Mouse (Mus musculus): ENCODE measurements at regions not wholly inside any gene's neighbourhood (a gene's known extent, or its start where the extent isn't known, plus 50 kb on each side); places are given as distances from the start of the nearest gene placed in this dataset.
A peak's percentile ranks its signal among the peaks of the same experiment; 100 is the strongest.

GRCm38 (mm10) chr8:116298891-116299290, 205.9 kb upstream of the Dynlrb2 start:
- no peak for DNase-seq (ENCODE audit: low spot score in 2 of 2)

GRCm38 (mm10) chr8:116290671-116291245, 214.0 kb upstream of the Dynlrb2 start:
- no peak for DNase-seq (ENCODE audit: low spot score in 2 of 2)

- DNase-seq (ENCODE audit: low spot score in 2 of 2): no peak
These were observed 215.5 kb upstream of the Dynlrb2 start for GRCm38 (mm10) chr8:116289237-116289636.

- DNase-seq (ENCODE audit: low spot score in 2 of 2): no peak
These were observed 220.8 kb upstream of the Dynlrb2 start for GRCm38 (mm10) chr8:116283990-116284389.

- DNase-seq (ENCODE audit: low spot score in 2 of 2): no peak
These were observed 222.4 kb upstream of the Dynlrb2 start for GRCm38 (mm10) chr8:116282341-116282740.

GRCm38 (mm10) chr8:116275014-116275413, 229.8 kb upstream of the Dynlrb2 start:
- DNase-seq (ENCODE audit: low spot score in 2 of 2): no peak

GRCm38 (mm10) chr8:116271238-116271637, 233.5 kb upstream of the Dynlrb2 start:
- DNase-seq (ENCODE audit: low spot score in 2 of 2): no peak

GRCm38 (mm10) chr8:116269393-116269792, 235.4 kb upstream of the Dynlrb2 start:
- no peak for DNase-seq (ENCODE audit: low spot score in 2 of 2)

GRCm38 (mm10) chr8:116268685-116269084, 236.1 kb upstream of the Dynlrb2 start:
- no peak for DNase-seq (ENCODE audit: low spot score in 2 of 2)

- peak in 1 of 2 experiments; percentile 2 for DNase-seq (ENCODE audit: low spot score in 2 of 2)
These were observed 236.6 kb upstream of the Dynlrb2 start for GRCm38 (mm10) chr8:116268161-116268560.

GRCm38 (mm10) chr8:116267021-116267420, 237.8 kb upstream of the Dynlrb2 start:
- no peak for DNase-seq (ENCODE audit: low spot score in 2 of 2)

- no peak for DNase-seq (ENCODE audit: low spot score in 2 of 2)
These were observed 239.2 kb upstream of the Dynlrb2 start for GRCm38 (mm10) chr8:116265591-116265990.

GRCm38 (mm10) chr8:116264078-116264477, 240.7 kb upstream of the Dynlrb2 start:
- DNase-seq (ENCODE audit: low spot score in 2 of 2): no peak

GRCm38 (mm10) chr8:116261286-116261685, 243.5 kb upstream of the Dynlrb2 start:
- no peak for DNase-seq (ENCODE audit: low spot score in 2 of 2)

- no peak for DNase-seq (ENCODE audit: low spot score in 2 of 2)
These were observed 249.4 kb upstream of the Dynlrb2 start for GRCm38 (mm10) chr8:116255398-116255797.

- DNase-seq (ENCODE audit: low spot score in 2 of 2): no peak
These were observed 252.1 kb upstream of the Dynlrb2 start for GRCm38 (mm10) chr8:116252455-116253216.

GRCm38 (mm10) chr8:116248398-116248797, 256.4 kb upstream of the Dynlrb2 start:
- DNase-seq (ENCODE audit: low spot score in 2 of 2): no peak

- no peak for DNase-seq (ENCODE audit: low spot score in 2 of 2)
These were observed 261.3 kb upstream of the Dynlrb2 start for GRCm38 (mm10) chr8:116243493-116243892.

- DNase-seq (ENCODE audit: low spot score in 2 of 2): no peak
These were observed 261.8 kb upstream of the Dynlrb2 start for GRCm38 (mm10) chr8:116242972-116243371.

GRCm38 (mm10) chr8:116241987-116242242, 262.9 kb upstream of the Dynlrb2 start:
- DNase-seq (ENCODE audit: low spot score in 2 of 2): no peak

GRCm38 (mm10) chr8:116241146-116241986, 263.4 kb upstream of the Dynlrb2 start:
- no peak for DNase-seq (ENCODE audit: low spot score in 2 of 2)

GRCm38 (mm10) chr8:116238670-116239069, 266.1 kb upstream of the Dynlrb2 start:
- DNase-seq (ENCODE audit: low spot score in 2 of 2): no peak
